Mouse (Mus musculus) large intestine, adult 2 months (tissue): ENCODE data around the gene Gpx4. TPM values are rescaled to one million over a fixed set of nuclear protein-coding genes. Genes with fewer than 3 reads are reported as not detected.

Experiments used
- DNase-seq: peaks from one replicate; pipeline ENCODE4 v3.0.0-alpha.2; 2012; ENCODE audit warnings: low read depth, low spot score
- WGBS: fragments of 180-500 bp; shearing (Covaris S2); methylation state at CpG from one replicate; pipeline ENCODE4 v1.1.7; 2018; 5-methylcytosine and 5-hydroxymethylcytosine counted together
- polyA plus RNA-seq: library from polyadenylated mRNA; depleted of rRNA; stranded (reverse); fragments of >200 nt; gene quantifications from 2 replicates; pipeline ENCODE4 v1.2.3, GENCODE M21; 2012; rRNA removed

Gpx4 gene
- polyA plus RNA-seq, 1 experiment = 282 TPM

GRCm38 (mm10) chr10:80094684-80095083, 47.7 kb downstream of the Gpx4 start:
- no peak for DNase-seq
- 74% methylated on average over 3 of the region's 3 CpGs for WGBS

GRCm38 (mm10) chr10:80095547-80095946, 48.6 kb downstream of the Gpx4 start:
- no peak for DNase-seq
- WGBS = 87% methylated on average over 5 of the region's 5 CpGs

GRCm38 (mm10) chr10:80097275-80097674, 50.3 kb downstream of the Gpx4 start:
- WGBS = 15% methylated on average over 7 of the region's 7 CpGs

GRCm38 (mm10) chr10:80098630-80099029, 51.7 kb downstream of the Gpx4 start:
- DNase-seq = no peak
- 27% methylated on average over 5 of the region's 5 CpGs for WGBS

More at GRCm38 (mm10) chr10:80097275-80097674, 50.3 kb downstream of the Gpx4 start:
- no peak for DNase-seq

- DNase-seq = no peak
- 12% methylated on average over 11 of the region's 11 CpGs for WGBS
Measured at GRCm38 (mm10) chr10:80100982-80101381, 54.0 kb downstream of the Gpx4 start.

- WGBS = 1% methylated on average over 58 of the region's 59 CpGs
- no peak for DNase-seq
Measured at GRCm38 (mm10) chr10:80102216-80102915, 55.4 kb downstream of the Gpx4 start.

GRCm38 (mm10) chr10:80103032-80103431, 56.1 kb downstream of the Gpx4 start:
- 82% methylated on average over 2 of the region's 2 CpGs for WGBS
- no peak for DNase-seq

- no peak for DNase-seq
- WGBS = 58% methylated on average over 3 of the region's 3 CpGs
Measured at GRCm38 (mm10) chr10:80104181-80104580, 57.2 kb downstream of the Gpx4 start.

- no peak for DNase-seq
- WGBS = 36% methylated on average over 5 of the region's 5 CpGs
Measured at GRCm38 (mm10) chr10:80105460-80105859, 58.5 kb downstream of the Gpx4 start, which contains the start of gene Sbno2. Gene Sbno2, minus strand, starts transcription at chr10:80105571.

GRCm38 (mm10) chr10:80105926-80106325, 59.0 kb downstream of the Gpx4 start:
- 27% methylated on average over 5 of the region's 5 CpGs for WGBS
- no peak for DNase-seq

Other genes with a start within 250 kb of the Gpx4 start
- 299 and 402 TPM in 2 replicates for gene Misp, start 226.2 kb upstream of the Gpx4 start, polyA plus RNA-seq
- 255 and 340 TPM in 2 replicates for gene Ptbp1, start 192.7 kb upstream of the Gpx4 start, polyA plus RNA-seq
- 1.6 and 1.8 TPM in 2 replicates for gene Prtn3, start 172.7 kb upstream of the Gpx4 start, polyA plus RNA-seq
- 3.4 and 4.6 TPM in 2 replicates for gene Plppr3, start 172.5 kb upstream of the Gpx4 start, polyA plus RNA-seq
- gene Elane, start 160.9 kb upstream of the Gpx4 start, polyA plus RNA-seq = not detected in 2 replicates
- 166 and 209 TPM in 2 replicates for gene Cfd, start 156.3 kb upstream of the Gpx4 start, polyA plus RNA-seq
- gene Med16, start 138.2 kb upstream of the Gpx4 start, polyA plus RNA-seq = 28.6 and 36.5 TPM in 2 replicates
- gene Gm26602, start 136.3 kb upstream of the Gpx4 start, polyA plus RNA-seq = not detected in 2 replicates
- 1.9 and 3.0 TPM in 2 replicates for gene Kiss1r, start 130.2 kb upstream of the Gpx4 start, polyA plus RNA-seq
- gene R3hdm4, start 126.0 kb upstream of the Gpx4 start, polyA plus RNA-seq = 92.4 and 94.6 TPM in 2 replicates
- gene Arid3a, start 120.1 kb upstream of the Gpx4 start, polyA plus RNA-seq = 3.6 and 9.1 TPM in 2 replicates
- gene Wdr18, start 87.0 kb upstream of the Gpx4 start, polyA plus RNA-seq = 29.6 and 40.8 TPM in 2 replicates
- not detected in 2 replicates for gene Grin3b, start 76.5 kb upstream of the Gpx4 start, polyA plus RNA-seq
- gene Tmem259, start 62.8 kb upstream of the Gpx4 start, polyA plus RNA-seq = 194 and 223 TPM in 2 replicates
- 49.1 and 56.1 TPM in 2 replicates for gene Cnn2, start 58.6 kb upstream of the Gpx4 start, polyA plus RNA-seq
- 17.3 and 24.5 TPM in 2 replicates for gene Abca7, start 50.7 kb upstream of the Gpx4 start, polyA plus RNA-seq
- gene Arhgap45, start 30.5 kb upstream of the Gpx4 start, polyA plus RNA-seq = 33.5 and 42.4 TPM in 2 replicates
- 146 and 172 TPM in 2 replicates for gene Polr2e, start 7.4 kb upstream of the Gpx4 start, polyA plus RNA-seq
- 67.2 and 91.7 TPM in 2 replicates for gene Sbno2, start 58.4 kb downstream of the Gpx4 start, polyA plus RNA-seq
- 112 and 115 TPM in 2 replicates for gene Stk11, start 68.6 kb downstream of the Gpx4 start, polyA plus RNA-seq
- gene Atp5d, start 91.5 kb downstream of the Gpx4 start, polyA plus RNA-seq = 1,215 and 1,440 TPM in 2 replicates
- 5.0 TPM in 2 replicates for gene Cbarp, start 93.7 kb downstream of the Gpx4 start, polyA plus RNA-seq
- gene Midn, start 101.1 kb downstream of the Gpx4 start, polyA plus RNA-seq = 62.7 and 89.3 TPM in 2 replicates
- gene Cirbp, start 118.8 kb downstream of the Gpx4 start, polyA plus RNA-seq = 52.6 and 63.1 TPM in 2 replicates
- 15.9 and 18.2 TPM in 2 replicates for gene 1600002K03Rik, start 125.8 kb downstream of the Gpx4 start, polyA plus RNA-seq
- gene Efna2, start 132.3 kb downstream of the Gpx4 start, polyA plus RNA-seq = 0.95 and 1.1 TPM in 2 replicates
- gene Mum1, start 179.3 kb downstream of the Gpx4 start, polyA plus RNA-seq = 24.7 and 28.6 TPM in 2 replicates
- 553 and 570 TPM in 2 replicates for gene Ndufs7, start 202.0 kb downstream of the Gpx4 start, polyA plus RNA-seq
- 9.4 and 10.5 TPM in 2 replicates for gene Gamt, start 213.8 kb downstream of the Gpx4 start, polyA plus RNA-seq
- 52.1 and 67.7 TPM in 2 replicates for gene Dazap1, start 214.3 kb downstream of the Gpx4 start, polyA plus RNA-seq
- 1,621 and 1,622 TPM in 2 replicates for gene Rps15, start 245.3 kb downstream of the Gpx4 start, polyA plus RNA-seq
- 0.41 and 0.45 TPM in 2 replicates for gene Apc2, start 248.8 kb downstream of the Gpx4 start, polyA plus RNA-seq